Mouse (Mus musculus) intestine, embryonic 14.5 days (tissue): ENCODE results near the gene Gm49395. TPM values are rescaled to one million over a fixed set of nuclear protein-coding genes. Genes with fewer than 3 reads are reported as not detected.

ENCODE experiments used
- ATAC-seq: fragments of 200-750 bp; cut with Nextera tagmentation; replicated peaks from 2 replicates; pipeline ENCODE4 v1.8.0; 2017; ENCODE audit warnings: low read depth, moderate number of reproducible peaks, moderate TSS enrichment, moderate library complexity; ENCODE audit not compliant: low FRiP score, low TSS enrichment
- DNase-seq: peaks from one replicate; pipeline ENCODE4 v3.0.0-alpha.2; 2018; ENCODE audit warnings: low spot score
- H3K27ac ChIP-seq: fragments of 300-500 bp; sonication (generic); 2 replicates; pipeline ENCODE4 v1.5.1; 2014; ENCODE audit warnings: low read depth, mild to moderate bottlenecking, control low read depth
- H3K27me3 ChIP-seq: fragments of 300-500 bp; sonication (generic); replicated peaks from 2 replicates; pipeline ENCODE4 v1.6.1; 2014; ENCODE audit warnings: low read length, control low read depth; ENCODE audit not compliant: control insufficient read depth, insufficient read depth
- H3K36me3 ChIP-seq: fragments of 300-500 bp; sonication (generic); 2 replicates; pipeline ENCODE4 v1.6.1; 2014; ENCODE audit warnings: low read length, control low read depth; ENCODE audit not compliant: control insufficient read depth, insufficient read depth
- H3K4me1 ChIP-seq: fragments of 300-500 bp; sonication (generic); replicated peaks from 2 replicates; pipeline ENCODE4 v1.6.1; 2014; ENCODE audit warnings: low read length, control low read depth, mixed read lengths; ENCODE audit not compliant: control insufficient read depth, insufficient read depth
- H3K4me2 ChIP-seq: fragments of 300-500 bp; sonication (generic); 2 replicates; pipeline ENCODE4 v1.6.1; 2014; ENCODE audit warnings: low read length
- H3K4me3 ChIP-seq: fragments of 300-500 bp; sonication (generic); 2 replicates; pipeline ENCODE4 v1.5.1; 2014; ENCODE audit warnings: low read depth, low read length, control low read depth, mixed read lengths
- H3K9ac ChIP-seq: fragments of 300-500 bp; sonication (generic); 2 replicates; pipeline ENCODE4 v1.6.1; 2014; ENCODE audit warnings: mild to moderate bottlenecking, low read length
- H3K9me3 ChIP-seq: fragments of 300-500 bp; sonication (generic); 2 replicates; pipeline ENCODE4 v1.6.1; 2016; ENCODE audit warnings: low read length, control low read depth; ENCODE audit not compliant: control insufficient read depth
- WGBS: fragments of 180-500 bp; shearing (Covaris S2); extraction: QIAGEN DNeasy Blood & Tissue Kit; methylation state at CpG from one replicate; pipeline ENCODE4 v1.1.7; 2014; 5-methylcytosine and 5-hydroxymethylcytosine counted together
- polyA plus RNA-seq: library from polyadenylated mRNA; unstranded; fragments of >200 nt; fragmentation: Nextera tagmentation; extraction: Ambion mirVana; gene quantifications from 2 replicates; pipeline ENCODE4 v1.2.1, GENCODE M21; 2014

The Gm49395 gene
- polyA plus RNA-seq, 1 experiment from 2014 or later = 6.7 TPM

DNA sequence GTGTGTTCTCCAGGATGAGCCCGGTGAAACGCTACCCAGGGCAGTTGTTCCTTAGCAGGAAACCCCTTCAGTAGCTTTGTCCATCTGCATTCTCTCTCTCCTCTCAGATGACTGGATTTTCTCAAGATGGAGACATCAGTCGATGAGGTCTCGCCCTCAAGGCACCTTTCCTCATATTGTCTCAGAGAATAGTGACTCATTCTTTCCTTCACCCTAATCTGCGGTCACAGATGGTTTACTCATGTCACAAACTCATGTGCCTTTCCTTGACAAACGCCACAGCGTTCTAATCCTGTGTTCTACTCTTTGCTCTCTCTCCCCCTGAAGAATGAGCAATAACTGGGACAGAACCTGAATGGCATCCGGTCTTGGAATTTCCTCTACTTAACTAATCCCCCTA lies 5.7 kb upstream of the Gm49395 start:
- H3K36me3 ChIP-seq = no peaks in the 10 kb centered on the region
- 78% methylated on average over 8 of the region's 8 CpGs for WGBS
- H3K4me2 ChIP-seq = no peak overlapping the region
- H3K4me3 ChIP-seq = no peak overlapping the region
- DNase-seq = no peak
- ATAC-seq = no peak
- H3K9me3 ChIP-seq = no peaks in the 10 kb centered on the region
- H3K27me3 ChIP-seq = no peaks in the 10 kb centered on the region
- no peaks in the 10 kb centered on the region for H3K4me1 ChIP-seq
- no peak overlapping the region for H3K27ac ChIP-seq
- H3K9ac ChIP-seq = no peak overlapping the region

DNA sequence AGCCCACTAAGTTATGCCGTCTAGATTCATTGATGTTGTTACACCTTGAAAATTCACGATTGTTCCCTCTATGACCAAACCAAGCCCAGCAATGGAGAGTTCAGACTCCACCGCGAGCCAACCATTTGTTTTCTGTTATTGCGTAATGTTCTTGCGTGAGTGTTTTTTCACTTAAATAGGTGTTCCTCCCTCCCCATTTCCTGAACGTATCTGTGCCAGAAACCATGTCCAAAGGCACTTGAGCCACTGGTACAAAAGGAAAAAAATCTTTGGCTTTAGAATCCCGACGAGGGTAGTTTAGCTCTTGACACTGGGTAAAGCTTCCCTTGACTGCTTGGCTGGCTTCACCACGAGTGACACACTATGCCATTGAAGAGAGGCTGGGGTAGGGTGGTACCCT lies 4.5 kb upstream of the Gm49395 start:
- no peak for DNase-seq
- H3K4me3 ChIP-seq = no peak overlapping the region
- no peaks in the 10 kb centered on the region for H3K9me3 ChIP-seq
- no peak for ATAC-seq
- H3K4me1 ChIP-seq = no peaks in the 10 kb centered on the region
- H3K27ac ChIP-seq = no peak overlapping the region
- H3K36me3 ChIP-seq = no peaks in the 10 kb centered on the region
- H3K9ac ChIP-seq = no peak overlapping the region
- no peak overlapping the region for H3K4me2 ChIP-seq
- 88% methylated on average over 10 of the region's 10 CpGs for WGBS
- no peaks in the 10 kb centered on the region for H3K27me3 ChIP-seq

DNA sequence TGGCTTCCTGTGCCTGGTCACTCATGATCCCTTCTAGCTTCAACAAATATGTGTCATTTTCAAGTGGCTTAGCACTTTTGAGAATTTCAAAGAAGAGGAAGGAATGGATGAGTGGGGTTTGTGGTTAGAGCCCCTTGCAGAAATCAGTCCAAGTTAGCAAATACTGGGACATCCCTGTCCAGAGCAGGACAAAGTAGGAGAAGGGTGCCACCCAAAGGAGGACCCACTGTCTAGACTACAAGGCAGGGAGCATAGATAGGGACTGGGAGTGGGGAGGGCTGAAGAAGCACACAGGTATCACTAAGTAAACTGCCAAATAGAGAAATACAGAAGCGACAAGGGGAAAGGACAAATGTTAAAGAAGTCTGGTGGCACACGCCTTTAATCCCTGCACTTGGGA lies 1.0 kb upstream of the Gm49395 start:
- 78% methylated on average over 2 of the region's 2 CpGs for WGBS

DNA sequence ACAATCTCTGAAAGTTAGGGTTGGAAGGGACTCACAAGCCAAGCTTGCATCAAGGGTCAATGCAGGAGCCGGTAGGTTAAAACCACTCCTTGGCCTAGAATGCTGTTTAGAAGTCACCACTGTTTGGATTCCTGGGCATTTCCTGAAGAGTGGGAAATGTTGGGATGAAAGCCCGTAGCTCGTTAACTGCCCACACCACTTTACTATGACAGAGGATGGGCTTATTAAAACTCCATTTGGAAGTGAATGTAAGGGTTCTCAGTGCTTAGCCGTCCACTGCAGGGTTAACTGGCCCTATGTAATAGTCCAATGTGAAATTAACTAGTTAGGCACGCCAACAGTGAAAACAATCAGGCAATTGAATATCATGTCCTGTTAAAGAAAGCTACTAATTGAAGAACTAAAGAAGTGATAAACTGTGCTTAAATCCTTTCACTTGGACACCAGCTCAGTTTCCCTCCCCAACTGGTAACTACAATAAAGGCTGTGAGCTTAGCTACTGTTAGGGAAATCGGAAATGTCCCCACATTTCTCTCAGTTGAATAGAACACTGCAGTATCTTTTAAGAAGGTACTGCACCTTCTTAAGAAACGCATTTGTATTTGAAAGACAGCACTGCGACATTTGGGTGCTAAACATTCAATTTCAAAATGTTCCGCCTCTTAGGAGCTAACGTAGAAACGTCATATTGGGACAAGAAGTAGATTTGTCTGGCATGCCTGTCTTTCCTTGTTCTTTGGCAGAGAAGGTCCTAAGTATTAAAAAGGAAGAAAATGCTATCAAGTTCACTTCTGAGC lies 1.1 kb downstream of the Gm49395 start:
- no peak for ATAC-seq
- Histone ChIP-seq H3K27ac (peak overlapping the region; percentile 83; the same call in 1 of the 2 replicates), H3K27me3 (no peaks in the 10 kb centered on the region), H3K4me2 (peak overlapping the region; percentile 84), H3K4me1 (no peaks in the 10 kb centered on the region; the same call in 1 of the 2 replicates), H3K36me3 (0 out of 2 replicates have a peak, but pooled peaks cover 3% of the 10 kb centered on the region), H3K9me3 (no peaks in the 10 kb centered on the region), H3K4me3 (peak overlapping the region; percentile 60), H3K9ac (peak overlapping the region; percentile 64)
- 45% methylated on average over 11 of the region's 11 CpGs for WGBS
- DNase-seq = no peak

More for the DNA sequence above, 1.0 kb upstream of the Gm49395 start:
- Histone ChIP-seq H3K4me2 (no peak overlapping the region), H3K4me1 (no peaks in the 10 kb centered on the region), H3K4me3 (no peak overlapping the region), H3K27ac (no peak overlapping the region), H3K9me3 (no peaks in the 10 kb centered on the region), H3K27me3 (no peaks in the 10 kb centered on the region), H3K36me3 (0 out of 2 replicates have a peak, but pooled peaks cover 3% of the 10 kb centered on the region), H3K9ac (no peak overlapping the region)
- no peak for ATAC-seq
- no peak for DNase-seq

DNA sequence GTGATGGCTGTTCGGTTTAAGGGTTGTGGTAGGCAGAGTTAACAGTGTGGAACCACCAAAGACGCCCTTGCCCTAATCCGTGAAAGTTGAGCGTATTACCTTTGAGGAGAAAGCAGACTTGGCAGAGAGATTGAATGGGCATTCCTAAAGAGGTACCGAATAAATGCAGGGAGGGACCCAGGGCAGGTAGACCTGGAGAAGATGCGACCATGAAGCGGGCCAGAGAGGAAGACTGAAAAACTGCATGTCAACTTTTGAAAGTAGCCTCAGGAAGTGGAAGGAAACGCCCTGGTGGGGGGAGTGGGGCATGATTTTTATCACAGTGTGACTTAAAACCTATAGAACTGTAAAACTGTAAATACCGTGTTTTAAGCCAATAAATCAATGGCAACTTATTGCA lies 2.3 kb downstream of the Gm49395 start:
- H3K4me2 ChIP-seq = peak overlapping the region; percentile 84
- H3K27ac ChIP-seq = no peak overlapping the region
- DNase-seq (no peak), ATAC-seq (no peak)
- H3K9ac ChIP-seq = no peak overlapping the region
- no peaks in the 10 kb centered on the region for H3K9me3 ChIP-seq
- 0 out of 2 replicates have a peak, but pooled peaks cover 3% of the 10 kb centered on the region for H3K36me3 ChIP-seq
- 82% methylated on average over 9 of the region's 9 CpGs for WGBS
- H3K4me1 ChIP-seq = no peaks in the 10 kb centered on the region; the same call in 1 of the 2 replicates
- H3K27me3 ChIP-seq = no peaks in the 10 kb centered on the region
- no peak overlapping the region for H3K4me3 ChIP-seq

DNA sequence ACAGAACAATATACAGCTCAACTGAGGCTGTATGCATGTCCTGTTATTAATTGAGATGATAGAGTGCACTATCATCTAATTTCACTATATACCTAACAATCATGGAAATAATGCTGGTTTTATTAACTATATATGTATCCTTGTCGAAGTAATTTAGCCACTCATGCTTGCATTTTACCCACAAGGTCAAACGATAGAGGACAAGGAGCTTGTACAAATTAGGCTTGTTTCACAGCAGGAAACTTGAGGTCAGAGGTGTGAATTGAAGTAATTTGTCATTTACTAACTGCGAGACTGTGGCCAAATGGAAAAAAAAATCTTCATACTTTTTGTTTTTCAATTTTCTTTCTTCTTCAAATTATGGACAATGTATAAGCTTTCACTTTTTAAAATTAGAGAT lies 3.5 kb downstream of the Gm49395 start:
- WGBS = 82% methylated on average over 3 of the region's 3 CpGs
- no peak for DNase-seq
- no peak overlapping the region for H3K4me2 ChIP-seq

DNA sequence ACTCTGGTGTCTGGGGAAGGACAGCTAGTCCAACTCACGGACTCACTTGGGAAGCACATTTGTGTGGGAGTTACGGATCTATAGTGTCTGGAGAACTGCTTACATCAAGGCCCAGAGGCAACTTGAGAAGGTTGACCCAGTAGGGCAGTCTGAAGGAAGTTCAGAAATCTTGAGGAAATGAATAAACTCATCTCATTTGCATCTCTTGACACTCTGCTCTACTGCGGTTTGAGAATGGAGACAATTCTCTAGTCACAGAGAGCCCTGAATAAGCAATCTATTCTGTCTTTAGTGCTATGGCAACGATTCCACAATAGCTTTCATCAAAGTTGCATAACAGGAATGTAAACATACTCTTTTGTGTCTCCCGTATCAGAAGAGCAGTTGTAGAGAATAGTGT lies 4.8 kb downstream of the Gm49395 start:
- H3K4me2 ChIP-seq = no peak overlapping the region
- WGBS = 79% methylated on average over 5 of the region's 5 CpGs
- ATAC-seq = no peak
- no peak overlapping the region for H3K27ac ChIP-seq
- 0 out of 2 replicates have a peak, but pooled peaks cover 3% of the 10 kb centered on the region for H3K36me3 ChIP-seq
- H3K27me3 ChIP-seq = no peaks in the 10 kb centered on the region
- no peaks in the 10 kb centered on the region; the same call in 1 of the 2 replicates for H3K4me1 ChIP-seq
- no peak overlapping the region for H3K9ac ChIP-seq
- H3K4me3 ChIP-seq = no peak overlapping the region
- H3K9me3 ChIP-seq = no peaks in the 10 kb centered on the region
- no peak for DNase-seq

More for the DNA sequence above, 3.5 kb downstream of the Gm49395 start:
- 0 out of 2 replicates have a peak, but pooled peaks cover 3% of the 10 kb centered on the region for H3K36me3 ChIP-seq
- no peak for ATAC-seq
- H3K27ac ChIP-seq = no peak overlapping the region
- no peaks in the 10 kb centered on the region for H3K9me3 ChIP-seq
- H3K9ac ChIP-seq = no peak overlapping the region
- no peaks in the 10 kb centered on the region; the same call in 1 of the 2 replicates for H3K4me1 ChIP-seq
- no peaks in the 10 kb centered on the region for H3K27me3 ChIP-seq
- H3K4me3 ChIP-seq = no peak overlapping the region

DNA sequence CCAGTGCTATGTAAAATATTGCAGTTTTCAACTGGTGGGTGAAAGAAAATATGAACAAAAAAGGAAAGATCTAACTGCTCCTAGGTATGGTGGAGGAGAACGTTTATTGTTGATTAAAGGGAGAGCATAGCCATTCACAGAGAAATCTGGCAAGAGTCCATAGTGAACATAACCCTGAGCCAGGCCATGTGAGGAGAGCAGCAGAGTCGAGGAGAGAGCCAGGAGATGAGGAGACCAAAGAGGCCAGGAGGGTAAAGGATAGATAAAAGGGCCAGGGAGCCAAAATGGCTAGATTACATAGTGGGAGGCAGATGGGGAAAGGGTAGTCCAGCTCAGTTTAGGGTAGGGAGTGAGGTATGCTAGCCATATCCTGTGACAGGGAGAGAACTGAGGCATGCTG lies 5.5 kb downstream of the Gm49395 start:
- H3K4me3 ChIP-seq = no peak overlapping the region
- H3K9me3 ChIP-seq = no peaks in the 10 kb centered on the region
- no peak overlapping the region for H3K9ac ChIP-seq
- no peak for ATAC-seq
- no peak overlapping the region for H3K4me2 ChIP-seq
- 0 out of 2 replicates have a peak, but pooled peaks cover 3% of the 10 kb centered on the region for H3K36me3 ChIP-seq
- 42% methylated on average over 2 of the region's 2 CpGs for WGBS
- DNase-seq = no peak
- peaks cover under 1% of the 10 kb centered on the region; the same call in 1 of the 2 replicates for H3K4me1 ChIP-seq
- no peaks in the 10 kb centered on the region for H3K27me3 ChIP-seq
- no peak overlapping the region for H3K27ac ChIP-seq
